9 mouse cellular contexts compared by ENCODE assay signal in the genomic region with DNA sequence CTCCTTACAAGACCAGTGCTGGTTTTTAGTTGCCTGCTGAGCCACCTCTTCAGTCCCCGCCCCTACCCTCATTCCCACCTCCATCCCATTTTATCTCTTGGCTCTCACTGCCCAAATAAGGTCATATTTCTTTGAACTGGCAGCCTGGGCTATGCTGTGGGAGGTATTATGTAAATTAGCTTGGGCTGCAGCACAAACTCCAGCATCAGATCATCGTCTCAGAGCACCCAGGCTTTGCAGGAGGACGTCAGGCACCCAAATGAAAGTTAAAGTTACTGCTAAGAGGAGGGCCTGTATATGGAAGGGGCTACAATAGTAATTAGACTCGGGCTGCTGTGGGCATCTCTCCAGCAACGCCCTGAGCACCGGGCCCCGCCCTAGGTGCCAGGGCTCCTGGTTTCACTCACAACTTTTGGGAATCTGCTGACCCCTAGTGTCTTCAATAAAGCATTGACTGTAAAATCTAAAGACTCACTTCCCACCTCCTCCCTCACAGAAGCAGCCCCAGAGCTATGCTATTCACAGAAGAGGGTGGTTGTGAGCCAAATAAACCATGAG.
DNase-seq lines count a peak whose midpoint lies in the region; ATAC-seq and TF ChIP-seq lines count a peak whose summit lies in the region.
"Had no signal": no experiment of that assay in that cellular context is flagged by ENCODE, and none has a peak within 500 bp of the region (broad histone marks: within the 10 kb centered on the region; RNA-seq: fewer than 3 reads in every experiment).

No protein-coding gene starts in this region.

- ATAC-seq in forebrain, embryonic 12.5 days (ENCODE audit: low FRiP score), result peak; percentile 84
- peak; percentile 85 for ATAC-seq in heart, postnatal 0 days (ENCODE audit: insufficient read depth, low read depth)
- ATAC-seq in liver, embryonic 11.5 days (replicated peaks; ENCODE audit: low FRiP score), result peak; percentile 75

- H3K27me3 ChIP-seq in forebrain, embryonic 12.5 days, result 0 out of 2 replicates have a peak, but pooled peaks cover 3% of the 10 kb centered on the region
- H3K27me3 ChIP-seq in heart, postnatal 0 days (ENCODE audit: control insufficient read depth, insufficient read depth, low read length), result no peaks in the 10 kb centered on the region
- no peaks in the 10 kb centered on the region for H3K27me3 ChIP-seq in liver, embryonic 11.5 days (replicated peaks; ENCODE audit: control insufficient read depth, insufficient read depth, low read length)

- WGBS in forebrain, embryonic 12.5 days, result 4% methylated on average over 7 of the region's 7 CpGs
- 3% methylated on average over 7 of the region's 7 CpGs for WGBS in heart, postnatal 0 days
- WGBS in liver, embryonic 11.5 days, result 4% methylated on average over 7 of the region's 7 CpGs

- H3K4me2 ChIP-seq in forebrain, embryonic 12.5 days, result peak overlapping the region; percentile 47
- peak overlapping the region; percentile 49 for H3K4me2 ChIP-seq in heart, postnatal 0 days (ENCODE audit: low read depth, low read length)
- H3K4me2 ChIP-seq in liver, embryonic 11.5 days, result peak overlapping the region; percentile 42

- in situ Hi-C loops in ES-E14 (cut with MboI; ENCODE audit: low sequenced_read_pairs in 2 of 2, unreplicated experiment in 2 of 2), result loop anchor here (10.0 kb wide), 1 partner anchor 478 kb away; the partner anchor contains the start of gene Schip1 (in 2 of the 2)

- peaks cover 3% of the 10 kb centered on the region; the same call in 1 of the 2 replicates for H3K36me3 ChIP-seq in ES-E14 (ENCODE audit: control insufficient read depth, insufficient read depth, low read length, poor library complexity, severe bottlenecking)
- no peaks in the 10 kb centered on the region for H3K36me3 ChIP-seq in forebrain, embryonic 12.5 days (replicated peaks)
- H3K36me3 ChIP-seq in heart, postnatal 0 days (replicated peaks; ENCODE audit: control insufficient read depth, insufficient read depth, low read length), result no peaks in the 10 kb centered on the region
- no peaks in the 10 kb centered on the region for H3K36me3 ChIP-seq in liver, embryonic 11.5 days (ENCODE audit: control insufficient read depth, insufficient read depth, low read length)

- peak overlapping the region; percentile 44; the same call in 1 of the 2 replicates for H3K27ac ChIP-seq in ES-E14 (ENCODE audit: insufficient read depth, low read depth, low read length, poor library complexity, severe bottlenecking)
- H3K27ac ChIP-seq in forebrain, embryonic 12.5 days, result no peak overlapping the region
- H3K27ac ChIP-seq in heart, postnatal 0 days (ENCODE audit: low read depth), result 0 out of 2 replicates have a peak overlapping the region, but pooled peaks have one; percentile 1
- H3K27ac ChIP-seq in liver, embryonic 11.5 days (ENCODE audit: low read depth, low read length), result no peak overlapping the region
- H3K27ac ChIP-seq: macrophage had no signal

- TF ChIP-seq CTCF in heart, postnatal 0 days (IDR thresholded peaks at IDR 0.05; ENCODE audit: low read depth), result peak; percentile 66

- no peak overlapping the region; the same call in 1 of the 2 replicates for H3K9ac ChIP-seq in ES-E14 (ENCODE audit: insufficient read depth, low read depth, low read length, poor library complexity, severe bottlenecking)
- no peak overlapping the region for H3K9ac ChIP-seq in forebrain, embryonic 12.5 days
- no peak overlapping the region for H3K9ac ChIP-seq in heart, postnatal 0 days (replicated peaks; ENCODE audit: low read depth, low read length)
- no peak overlapping the region for H3K9ac ChIP-seq in liver, embryonic 11.5 days (ENCODE audit: low read depth, low read length)

- DNase-seq in ES-E14 (ENCODE audit: low read depth, low spot score), result peak; percentile 71
- peak; percentile 45 for DNase-seq in c-Kit-positive CD71-positive TER-119-positive erythroid progenitor cells, embryonic 14.5 days (ENCODE audit: low spot score)
- DNase-seq in heart, postnatal 0 days (ENCODE audit: low spot score), result peak; percentile 91
- DNase-seq in kidney, postnatal 25 days, result peak; percentile 73 to 76
- DNase-seq in liver, embryonic 11.5 days (ENCODE audit: low spot score), result peak; percentile 42
- DNase-seq in neural tube, embryonic 10.5 days (ENCODE audit: extremely low spot score, low spot score), result peak; percentile 44
- peak; percentile 5 for DNase-seq in thymus, postnatal 25 days

- H3K4me1 ChIP-seq in ES-E14 (ENCODE audit: control insufficient read depth in 2 of 2, insufficient read depth in 2 of 2, low read length in 2 of 2, poor library complexity in 1 of 2), result peaks cover 0 to 10% of the 10 kb centered on the region in 2 experiments; a peak in 1 of 4 replicates
- peaks cover 19% of the 10 kb centered on the region for H3K4me1 ChIP-seq in forebrain, embryonic 12.5 days
- H3K4me1 ChIP-seq in heart, postnatal 0 days (ENCODE audit: control insufficient read depth, insufficient read depth), result no peaks in the 10 kb centered on the region
- no peaks in the 10 kb centered on the region; the same call in 1 of the 2 replicates for H3K4me1 ChIP-seq in liver, embryonic 11.5 days (replicated peaks; ENCODE audit: control insufficient read depth, insufficient read depth, low read length)

- H3K9me3 ChIP-seq in ES-E14 (ENCODE audit: control insufficient read depth, insufficient read depth, low read depth, low read length), result no peaks in the 10 kb centered on the region
- H3K9me3 ChIP-seq in forebrain, embryonic 12.5 days, result no peaks in the 10 kb centered on the region
- H3K9me3 ChIP-seq in heart, postnatal 0 days (replicated peaks; ENCODE audit: control insufficient read depth, low read length), result no peaks in the 10 kb centered on the region
- no peaks in the 10 kb centered on the region for H3K9me3 ChIP-seq in liver, embryonic 11.5 days (ENCODE audit: control insufficient read depth, low read length)

- no peak for TF ChIP-seq EP300 in heart, postnatal 0 days (IDR thresholded peaks at IDR 0.05; ENCODE audit: low read depth)

- H3K4me3 ChIP-seq in ES-E14 (ENCODE audit: insufficient read depth in 1 of 2, low read depth in 1 of 2, low read length in 2 of 2, poor library complexity in 1 of 2, severe bottlenecking in 1 of 2), result peak overlapping the region; percentile 40 to 49
- H3K4me3 ChIP-seq in forebrain, embryonic 12.5 days (replicated peaks), result peak overlapping the region; percentile 25
- peak overlapping the region; percentile 33 for H3K4me3 ChIP-seq in heart, postnatal 0 days (ENCODE audit: low read depth, low read length)
- H3K4me3 ChIP-seq in liver, embryonic 11.5 days (ENCODE audit: low read depth, low read length), result peak overlapping the region; percentile 3; the same call in 1 of the 2 replicates

TF ChIP-seq in ES-E14, 5 proteins besides CTCF, POLR2A, EP300 and RAD21:
- TF ChIP-seq ZNF384 (IDR thresholded peaks at IDR 0.05; ENCODE audit: low read depth, low read length), result no peak
- TF ChIP-seq ZC3H11A (IDR thresholded peaks at IDR 0.05; ENCODE audit: borderline replicate concordance, low read depth, low read length), result peak; percentile 63
- TF ChIP-seq HCFC1 (IDR thresholded peaks at IDR 0.05; ENCODE audit: borderline replicate concordance, insufficient read depth, low read length), result no peak
TF ChIP-seq in ES-E14: peak in this region for 1.

Comparison
In these comparisons a context has a peak if more than half of its experiments do, and no peak if none do; other contexts are left out.
1. DNase-seq: peak in every context shown above with its lines; median percentile 91 in heart, postnatal 0 days; 74 in kidney, postnatal 25 days; 71 in ES-E14; 45 in c-Kit-positive CD71-positive TER-119-positive erythroid progenitor cells, embryonic 14.5 days; 44 in neural tube, embryonic 10.5 days; 42 in liver, embryonic 11.5 days; 5 in thymus, postnatal 25 days.
2. H3K27ac ChIP-seq: peak in ES-E14 (single experiment) and heart, postnatal 0 days (single experiment); none in forebrain, embryonic 12.5 days (single experiment) and liver, embryonic 11.5 days (single experiment).
3. Peak in every context shown above with its lines, with median percentiles within 50 percentile points of each other: H3K4me3 ChIP-seq, ATAC-seq and H3K4me2 ChIP-seq.